Mouse (Mus musculus) thymus, adult 2 months (tissue): ENCODE data around the gene Mtm1. TPM values are rescaled to one million over a fixed set of nuclear protein-coding genes. Genes with fewer than 3 reads are reported as not detected.

Source experiments
- DNase-seq: peaks from one replicate; pipeline ENCODE4 v3.0.0; 2021
- H3K27ac ChIP-seq: fragments of 200-500 bp; 2 replicates; pipeline ENCODE4 v1.5.1; 2012; ENCODE audit warnings: low read length, control low read depth; ENCODE audit not compliant: control insufficient read depth, insufficient read depth
- H3K27me3 ChIP-seq: fragments of 200-500 bp; 2 replicates; pipeline ENCODE4 v1.6.1; 2012; ENCODE audit warnings: mild to moderate bottlenecking, low read length, moderate library complexity, mixed read lengths; ENCODE audit not compliant: control insufficient read depth, insufficient read depth
- H3K36me3 ChIP-seq: fragments of 200-500 bp; 2 replicates; pipeline ENCODE4 v1.6.1; 2012; ENCODE audit warnings: mild to moderate bottlenecking, low read length, moderate library complexity; ENCODE audit not compliant: control insufficient read depth, insufficient read depth
- H3K4me1 ChIP-seq: fragments of 200-500 bp; replicated peaks from 2 replicates; pipeline ENCODE4 v1.6.1; 2012; ENCODE audit warnings: low read length; ENCODE audit not compliant: control insufficient read depth, insufficient read depth
- H3K4me3 ChIP-seq: fragments of 200-500 bp; 2 replicates; pipeline ENCODE4 v1.5.1; 2012; ENCODE audit warnings: mild to moderate bottlenecking, low read length, control low read depth, moderate library complexity; ENCODE audit not compliant: control insufficient read depth, insufficient read depth
- CTCF ChIP-seq: fragments of 200-500 bp; IDR thresholded peaks from 2 replicates; pipeline ENCODE4 v1.5.1; 2012; ENCODE audit warnings: mild to moderate bottlenecking, control low read depth, low read length, moderate library complexity, borderline replicate concordance; ENCODE audit not compliant: control insufficient read depth, poor library complexity, insufficient read depth; ENCODE audit errors: extremely low read depth
- POLR2A ChIP-seq: fragments of 200-500 bp; IDR thresholded peaks from 2 replicates; pipeline ENCODE4 v1.6.1; 2012; ENCODE audit warnings: mild to moderate bottlenecking, low read length, control low read depth, moderate library complexity; ENCODE audit not compliant: control insufficient read depth, poor library complexity, insufficient read depth; ENCODE audit errors: extremely low read depth
- WGBS: fragments of 180-500 bp; shearing (Covaris S2); methylation state at CpG from one replicate; pipeline ENCODE4 v1.1.7; 2018; 5-methylcytosine and 5-hydroxymethylcytosine counted together
- polyA plus RNA-seq: library from polyadenylated mRNA; depleted of rRNA; stranded (reverse); fragments of >200 nt; gene quantifications from 2 replicates; pipeline ENCODE4 v1.2.3, GENCODE M21; 2012; rRNA removed

Gene Mtm1
- polyA plus RNA-seq, 1 experiment: 2.4 TPM

DNA sequence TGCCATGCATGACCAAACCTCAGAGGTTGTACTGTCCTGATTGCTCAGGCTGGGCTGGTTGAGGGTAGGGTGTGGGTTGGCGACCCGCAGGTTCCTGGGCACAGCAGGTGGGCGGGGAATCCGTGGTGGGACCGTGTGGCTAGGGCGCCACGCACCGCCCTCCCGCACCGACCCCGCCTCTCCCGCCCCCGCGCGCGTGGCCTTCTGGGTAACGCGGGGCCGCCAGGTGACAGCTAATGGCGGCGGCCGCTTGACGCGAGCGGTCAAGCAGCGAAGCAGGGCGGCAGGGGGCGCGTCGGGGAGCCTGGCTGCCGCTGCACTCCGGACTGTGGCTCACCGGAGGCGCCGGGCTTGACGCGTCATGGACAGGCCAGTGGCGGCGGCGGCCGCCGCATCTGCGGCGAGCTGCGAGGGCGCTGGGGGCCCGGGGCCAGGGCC lies 154.0 kb downstream of the Mtm1 start, which contains the start of gene Mtmr1:
Mtmr1 (plus strand) TSS at position 207 of the 438 bp plus-strand sequence.
- peak; percentile 77 for DNase-seq
- under 1% methylated on average over 41 of the region's 47 CpGs for WGBS
- 0 out of 2 replicates have a peak within 1 kb of the TSS, but pooled peaks have one; percentile 31 for H3K27ac ChIP-seq

GRCm38 (mm10) chrX:71365011-71365410 lies 154.4 kb downstream of the Mtm1 start:
- Histone ChIP-seq H3K27me3 (no peaks in the 10 kb centered on the region), H3K4me3 (peak overlapping the region; percentile 97), H3K4me1 (peaks cover 6% of the 10 kb centered on the region), H3K36me3 (no peaks in the 10 kb centered on the region), H3K27ac (0 out of 2 replicates have a peak overlapping the region, but pooled peaks have one; percentile 31)
- 4% methylated on average over 13 of the region's 20 CpGs for WGBS
- DNase-seq: peak; percentile 27
- TF ChIP-seq POLR2A (no peak), CTCF (0 out of 2 replicates have a peak, but pooled peaks have one; percentile 4)

More for the DNA sequence above, 154.0 kb downstream of the Mtm1 start, which contains the start of gene Mtmr1:
- Histone ChIP-seq H3K27me3 (no peaks in the 10 kb centered on the region), H3K36me3 (no peaks in the 10 kb centered on the region), H3K4me3 (peak within 1 kb of the TSS; percentile 97), H3K4me1 (peaks cover 6% of the 10 kb centered on the region)
- TF ChIP-seq POLR2A (no peak), CTCF (0 out of 2 replicates have a peak, but pooled peaks have one; percentile 29)

Other genes starting within 250 kb of the Mtm1 start
- gene Mamld1, start 160.5 kb upstream of the Mtm1 start, polyA plus RNA-seq: 2.0 and 2.5 TPM in 2 replicates
- gene Mtmr1, start 154.0 kb downstream of the Mtm1 start, polyA plus RNA-seq: 17.2 and 19.2 TPM in 2 replicates